Mouse (Mus musculus): Measurements from ENCODE around the gene Tab1. TPM values are rescaled to one million over a fixed set of nuclear protein-coding genes. Genes with fewer than 3 reads are reported as not detected.

Gene Tab1
- total and polyA plus RNA-seq, 3 experiments: 11.6 to 17.7 (median 12.0) TPM

- H3K27me3 ChIP-seq (replicated peaks): no peaks in the 10 kb centered on the region
- dilution Hi-C loops (cut with MboI; ENCODE audit: extremely low pct_ligation_motif_present, extremely low pct_unique_long_range_greater_than_20kb, low sequenced_read_pairs): no loop called here
- TF ChIP-seq MXI1 (IDR thresholded peaks at IDR 0.05; ENCODE audit: low read depth, low read length) (no peak), BHLHE40 (IDR thresholded peaks at IDR 0.05; ENCODE audit: low read depth, low read length) (no peak), MEF2A (IDR thresholded peaks at IDR 0.05; ENCODE audit: borderline replicate concordance, low read depth, low read length) (peak; percentile 49; the same call in 1 of the 2 replicates), IRF4 (IDR thresholded peaks at IDR 0.05; ENCODE audit: low read depth, low read length) (no peak), NRF1 (IDR thresholded peaks at IDR 0.05; ENCODE audit: low read depth, low read length) (no peak)
- H3K27ac ChIP-seq (ENCODE audit: insufficient read depth, low read depth): no peak overlapping the region
- no peak overlapping the region for H3K4me2 ChIP-seq (ENCODE audit: insufficient read depth, low read depth, poor library complexity, severe bottlenecking)
- H3K79me2 ChIP-seq (replicated peaks; ENCODE audit: control insufficient read depth, extremely low read depth, insufficient read depth, poor library complexity, severe bottlenecking): no peaks in the 10 kb centered on the region; the same call in 1 of the 2 replicates
- peak; percentile 17 for DNase-seq (ENCODE audit: extremely low read depth)
- H3K4me3 ChIP-seq (replicated peaks in 1 of 3; ENCODE audit: low read depth in 2 of 3, low read length in 2 of 3, poor library complexity in 1 of 3): no peak overlapping the region
- peaks cover 13 to 87% of the 10 kb centered on the region in 2 experiments for H3K36me3 ChIP-seq (replicated peaks in 1 of 2; ENCODE audit: control insufficient read depth in 1 of 2, insufficient read depth in 1 of 2, low read length in 1 of 2)
- H3K4me1 ChIP-seq (ENCODE audit: control insufficient read depth in 1 of 2, insufficient read depth in 2 of 2): peaks cover 0 to 36% of the 10 kb centered on the region in 2 experiments; a peak in 2 of 4 replicates
- peaks cover 3% of the 10 kb centered on the region for H3K9me3 ChIP-seq (replicated peaks; ENCODE audit: low read length)
- in situ Hi-C loops (cut with MboI; ENCODE audit: low pct_ligation_motif_present, low pct_unique_long_range_greater_than_20kb, low sequenced_read_pairs): no loop called here
- no peak overlapping the region for H3K9ac ChIP-seq (ENCODE audit: insufficient read depth, low read depth)
Measured at GRCm38 (mm10) chr15:80143760-80144159, 10.8 kb downstream of the Tab1 start.

DNA sequence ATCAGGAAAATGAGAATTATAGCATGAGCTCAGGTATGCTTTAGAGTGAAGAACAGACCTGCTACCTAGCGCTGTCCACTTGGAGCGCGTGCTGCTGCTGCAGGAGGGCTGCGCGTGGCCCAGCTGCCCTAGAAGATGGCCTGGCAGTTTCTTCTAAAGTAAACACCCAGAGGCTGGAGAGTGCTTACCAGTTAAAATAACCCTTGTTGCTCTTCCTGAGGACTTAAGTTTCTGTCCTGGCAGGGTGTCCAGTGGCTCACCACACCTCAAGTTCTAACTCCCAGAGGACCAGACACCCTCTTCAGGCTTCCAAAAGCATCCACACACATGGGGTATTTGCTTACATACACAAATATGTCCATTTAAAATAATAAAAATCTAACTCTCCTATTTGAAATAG lies 12.5 kb downstream of the Tab1 start:
- no peak overlapping the region for H3K9ac ChIP-seq (ENCODE audit: insufficient read depth, low read depth)
- H3K27me3 ChIP-seq (replicated peaks): no peaks in the 10 kb centered on the region
- no peaks in the 10 kb centered on the region; the same call in 1 of the 2 replicates for H3K79me2 ChIP-seq (replicated peaks; ENCODE audit: control insufficient read depth, extremely low read depth, insufficient read depth, poor library complexity, severe bottlenecking)
- H3K4me3 ChIP-seq (replicated peaks in 1 of 3; ENCODE audit: low read depth in 2 of 3, low read length in 2 of 3, poor library complexity in 1 of 3): no peak overlapping the region
- no peak overlapping the region for H3K27ac ChIP-seq (ENCODE audit: insufficient read depth, low read depth)
- in situ Hi-C loops (cut with MboI; ENCODE audit: low pct_ligation_motif_present, low pct_unique_long_range_greater_than_20kb, low sequenced_read_pairs): no loop called here
- TF ChIP-seq RCOR1 (conservative IDR thresholded peaks at IDR 0.05; ENCODE audit: low read depth, low read length) (no peak), USF1 (IDR thresholded peaks at IDR 0.05; ENCODE audit: low read depth, low read length) (no peak), KAT2A (IDR thresholded peaks at IDR 0.05; ENCODE audit: insufficient replicate concordance, low read length) (no peak), BHLHE40 (IDR thresholded peaks at IDR 0.05; ENCODE audit: low read depth, low read length) (no peak), CTCF (conservative IDR thresholded peaks at IDR 0.05 in 1 of 2, IDR thresholded peaks at IDR 0.05 in 1 of 2; ENCODE audit: low read depth in 2 of 2, low read length in 2 of 2) (no peak), SMC3 (IDR thresholded peaks at IDR 0.05; ENCODE audit: low read depth, low read length) (no peak), ZC3H11A (IDR thresholded peaks at IDR 0.05; ENCODE audit: low read depth, low read length) (no peak), MEF2A (IDR thresholded peaks at IDR 0.05; ENCODE audit: borderline replicate concordance, low read depth, low read length) (no peak), CHD2 (IDR thresholded peaks at IDR 0.05; ENCODE audit: low read length) (no peak), NRF1 (IDR thresholded peaks at IDR 0.05; ENCODE audit: low read depth, low read length) (no peak)
- H3K4me2 ChIP-seq (ENCODE audit: insufficient read depth, low read depth, poor library complexity, severe bottlenecking): no peak overlapping the region
- H3K9me3 ChIP-seq (replicated peaks; ENCODE audit: low read length): peaks cover 3% of the 10 kb centered on the region
- H3K4me1 ChIP-seq (ENCODE audit: control insufficient read depth in 1 of 2, insufficient read depth in 2 of 2): peaks cover 0 to 29% of the 10 kb centered on the region in 2 experiments; a peak in 2 of 4 replicates
- H3K36me3 ChIP-seq (replicated peaks in 1 of 2; ENCODE audit: control insufficient read depth in 1 of 2, insufficient read depth in 1 of 2, low read length in 1 of 2): peaks cover 28 to 88% of the 10 kb centered on the region in 2 experiments
- DNase-seq (ENCODE audit: extremely low read depth): no peak
- dilution Hi-C loops (cut with MboI; ENCODE audit: extremely low pct_ligation_motif_present, extremely low pct_unique_long_range_greater_than_20kb, low sequenced_read_pairs): no loop called here

- H3K27me3 ChIP-seq (replicated peaks): no peaks in the 10 kb centered on the region
- in situ Hi-C loops (cut with MboI; ENCODE audit: low pct_ligation_motif_present, low pct_unique_long_range_greater_than_20kb, low sequenced_read_pairs): no loop called here
- peaks cover 26 to 88% of the 10 kb centered on the region in 2 experiments for H3K36me3 ChIP-seq (replicated peaks in 1 of 2; ENCODE audit: control insufficient read depth in 1 of 2, insufficient read depth in 1 of 2, low read length in 1 of 2)
- peaks cover 3% of the 10 kb centered on the region for H3K9me3 ChIP-seq (replicated peaks; ENCODE audit: low read length)
- H3K4me1 ChIP-seq (ENCODE audit: control insufficient read depth in 1 of 2, insufficient read depth in 2 of 2): peaks cover 0 to 29% of the 10 kb centered on the region in 2 experiments; a peak in 2 of 4 replicates
- no peak for TF ChIP-seq RAD21 (IDR thresholded peaks at IDR 0.05; ENCODE audit: low read depth, low read length)
- TF ChIP-seq GABPA (IDR thresholded peaks at IDR 0.05; ENCODE audit: insufficient replicate concordance, low read depth, low read length): no peak
- TF ChIP-seq JUN (IDR thresholded peaks at IDR 0.05; ENCODE audit: insufficient read depth, low read depth, low read length): no peak
- no peak for TF ChIP-seq ZMIZ1 (IDR thresholded peaks at IDR 0.05; ENCODE audit: low read depth, low read length)
- TF ChIP-seq NELFE (IDR thresholded peaks at IDR 0.05; ENCODE audit: low read depth, low read length): no peak
- no peak for TF ChIP-seq SMC3 (IDR thresholded peaks at IDR 0.05; ENCODE audit: low read depth, low read length)
- no peak for TF ChIP-seq NRF1 (IDR thresholded peaks at IDR 0.05; ENCODE audit: low read depth, low read length)
- TF ChIP-seq IRF4 (IDR thresholded peaks at IDR 0.05; ENCODE audit: low read depth, low read length): no peak
- no peak for TF ChIP-seq CTCF (conservative IDR thresholded peaks at IDR 0.05 in 1 of 2, IDR thresholded peaks at IDR 0.05 in 1 of 2; ENCODE audit: low read depth in 2 of 2, low read length in 2 of 2)
- no peak for TF ChIP-seq CHD2 (IDR thresholded peaks at IDR 0.05; ENCODE audit: low read length)
- TF ChIP-seq KAT2A (IDR thresholded peaks at IDR 0.05; ENCODE audit: insufficient replicate concordance, low read length): no peak
- TF ChIP-seq EP300 (IDR thresholded peaks at IDR 0.05; ENCODE audit: low read length): no peak
- TF ChIP-seq USF1 (IDR thresholded peaks at IDR 0.05; ENCODE audit: low read depth, low read length): no peak
- no peak for TF ChIP-seq MAZ (IDR thresholded peaks at IDR 0.05; ENCODE audit: low read depth, low read length)
- TF ChIP-seq MYC (IDR thresholded peaks at IDR 0.05; ENCODE audit: low read depth, low read length): no peak
- H3K79me2 ChIP-seq (replicated peaks; ENCODE audit: control insufficient read depth, extremely low read depth, insufficient read depth, poor library complexity, severe bottlenecking): no peaks in the 10 kb centered on the region; the same call in 1 of the 2 replicates
- dilution Hi-C loops (cut with MboI; ENCODE audit: extremely low pct_ligation_motif_present, extremely low pct_unique_long_range_greater_than_20kb, low sequenced_read_pairs): no loop called here
- no peak overlapping the region for H3K4me3 ChIP-seq (replicated peaks in 1 of 3; ENCODE audit: low read depth in 2 of 3, low read length in 2 of 3, poor library complexity in 1 of 3)
- DNase-seq (ENCODE audit: extremely low read depth): no peak
- no peak overlapping the region for H3K4me2 ChIP-seq (ENCODE audit: insufficient read depth, low read depth, poor library complexity, severe bottlenecking)
- H3K27ac ChIP-seq (ENCODE audit: insufficient read depth, low read depth): no peak overlapping the region
- H3K9ac ChIP-seq (ENCODE audit: insufficient read depth, low read depth): no peak overlapping the region
Measured at GRCm38 (mm10) chr15:80146153-80146552, 13.2 kb downstream of the Tab1 start.

Data from CH12.LX (cell line).